ENCODE assay signal across 19 mouse cellular contexts in the genomic region with DNA sequence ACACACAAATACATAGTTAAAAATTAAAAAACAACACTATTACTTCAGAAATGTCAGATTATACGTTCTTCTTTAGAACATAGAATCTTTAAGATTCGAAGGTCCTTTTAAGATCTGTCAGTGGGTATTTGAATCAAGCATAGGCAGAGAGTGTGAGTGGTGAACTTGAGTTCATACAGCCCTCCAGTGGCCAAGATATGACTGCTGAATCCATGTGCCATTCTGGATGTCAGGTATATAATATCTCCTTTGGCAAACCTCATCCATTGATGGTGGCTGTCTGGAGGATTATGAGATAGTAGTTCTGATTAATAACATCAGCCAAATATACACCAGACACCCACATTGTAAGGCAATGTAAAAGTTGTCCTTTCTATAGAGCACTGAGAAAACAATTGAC.
DNase-seq lines count a peak whose midpoint lies in the region; TF ChIP-seq lines count a peak whose summit lies in the region.
"Had no signal": no experiment of that assay in that cellular context is flagged by ENCODE, and none has a peak within 500 bp of the region (broad histone marks: within the 10 kb centered on the region; RNA-seq: fewer than 3 reads in every experiment).

No protein-coding gene starts in this region.

- no peak overlapping the region for H3K27ac ChIP-seq in gastrocnemius, adult 2 months
- no peak overlapping the region for H3K27ac ChIP-seq in layer of hippocampus, adult 2 months
- H3K27ac ChIP-seq: embryonic facial prominence, embryonic 10.5 days; hindbrain, embryonic 10.5 days; limb, embryonic 12.5 days; liver, embryonic 14.5 days had no signal

- intact Hi-C loops in gastrocnemius, adult 2 months (cut with DNase I): no loop called here
- intact Hi-C loops in gastrocnemius, postnatal 36 days (cut with DNase I): no loop called here

- DNase-seq in gastrocnemius, adult 2 months: no peak
- no peak for DNase-seq in gastrocnemius, postnatal 36 days
- DNase-seq in layer of hippocampus, adult 2 months (ENCODE audit: low spot score in 2 of 2): no peak
- DNase-seq in layer of hippocampus, adult 11-12 months (ENCODE audit: low spot score): no peak
- peak; percentile 34 for DNase-seq in lung, postnatal 36 days
- no peak for DNase-seq in lung, postnatal 14 days
- DNase-seq in retina, embryonic 14.5 days (ENCODE audit: low spot score): peak; percentile 28
- no peak for DNase-seq in adipocyte (ENCODE audit: low spot score)
- DNase-seq: adrenal gland, adult 8-10 months; cerebellum, adult 8-10 months; gastrocnemius, postnatal 25 days; kidney, adult 18-20 months; kidney, postnatal 10 days; right cerebral cortex, postnatal 14 days had no signal

- H3K4me3 ChIP-seq in gastrocnemius, adult 2 months: no peak overlapping the region
- H3K4me3 ChIP-seq in layer of hippocampus, adult 2 months: no peak overlapping the region
- H3K4me3 ChIP-seq: embryonic facial prominence, embryonic 10.5 days; hindbrain, embryonic 10.5 days; limb, embryonic 12.5 days; megakaryocyte, embryonic 14.5 days had no signal

- TF ChIP-seq CTCF in gastrocnemius, adult 2 months (IDR thresholded peaks at IDR 0.05): peak; percentile 48
- TF ChIP-seq CTCF in layer of hippocampus, adult 2 months (conservative IDR thresholded peaks at IDR 0.05): peak; percentile 58

Comparison
In these comparisons a context has a peak if more than half of its experiments do, and no peak if none do; other contexts are left out.
1. DNase-seq: peak in lung, postnatal 36 days (single experiment) and retina, embryonic 14.5 days (single experiment); none in gastrocnemius, adult 2 months (single experiment), gastrocnemius, postnatal 36 days (0 of 2), layer of hippocampus, adult 2 months (0 of 2), layer of hippocampus, adult 11-12 months (single experiment), lung, postnatal 14 days (single experiment) and adipocyte (single experiment).